Mouse (Mus musculus) lung, adult 2 months (tissue): ENCODE data around the gene Arntl2. TPM values are rescaled to one million over a fixed set of nuclear protein-coding genes. Genes with fewer than 3 reads are reported as not detected.

Experiments used
- DNase-seq: peaks from one replicate; pipeline ENCODE4 v3.0.0; 2022
- H3K4me1 ChIP-seq: fragments of 200-500 bp; 2 replicates; pipeline ENCODE4 v1.6.1; 2011; ENCODE audit warnings: low read length; ENCODE audit not compliant: control insufficient read depth, insufficient read depth
- H3K4me3 ChIP-seq: fragments of 200-500 bp; replicated peaks from 2 replicates; pipeline ENCODE3; 2011; ENCODE audit warnings: low read depth, mild to moderate bottlenecking, control low read depth, low read length; ENCODE audit errors: extremely low read depth
- CTCF ChIP-seq: fragments of 200-500 bp; IDR thresholded peaks from 2 replicates; pipeline ENCODE4 v1.5.1; 2011; ENCODE audit warnings: mild to moderate bottlenecking, low read length, control low read depth; ENCODE audit not compliant: insufficient read depth
- POLR2A ChIP-seq: fragments of 200-500 bp; IDR thresholded peaks from 2 replicates; pipeline ENCODE4 v1.6.1; 2011; ENCODE audit warnings: low read depth, mild to moderate bottlenecking, control low read depth, low read length, borderline replicate concordance; ENCODE audit errors: extremely low read depth
- WGBS: fragments of 180-500 bp; shearing (Covaris S2); methylation state at CpG from one replicate; pipeline ENCODE4 v1.1.7; 2018; 5-methylcytosine and 5-hydroxymethylcytosine counted together
- polyA plus RNA-seq: library from polyadenylated mRNA; depleted of rRNA; stranded (reverse); fragments of >200 nt; gene quantifications from 2 replicates; pipeline ENCODE4 v1.2.3, GENCODE M21; 2012

Gene Arntl2
- polyA plus RNA-seq, 1 experiment: 3.1 TPM

GRCm38 (mm10) chr6:146821958-146822357, 26.1 kb downstream of the Arntl2 start:
- H3K4me1 ChIP-seq: no peaks in the 10 kb centered on the region
- 67% methylated on average over 13 of the region's 13 CpGs for WGBS
- peak; percentile 17 for DNase-seq
- H3K4me3 ChIP-seq: no peak overlapping the region
- TF ChIP-seq CTCF: no peak

GRCm38 (mm10) chr6:146824727-146825486, 29.1 kb downstream of the Arntl2 start:
- WGBS: 36% methylated on average over 16 of the region's 16 CpGs
- Histone ChIP-seq H3K4me3 (no peak overlapping the region), H3K4me1 (no peaks in the 10 kb centered on the region)
- TF ChIP-seq POLR2A: no peak
- peak; percentile 89 for TF ChIP-seq CTCF
- peak; percentile 52 for DNase-seq

GRCm38 (mm10) chr6:146825487-146825773, 29.6 kb downstream of the Arntl2 start:
- no peak overlapping the region for H3K4me3 ChIP-seq
- 63% methylated on average over 1 of the region's 1 CpGs for WGBS
- H3K4me1 ChIP-seq: no peaks in the 10 kb centered on the region
- DNase-seq: no peak
- no peak for TF ChIP-seq CTCF
- TF ChIP-seq POLR2A: no peak

- TF ChIP-seq POLR2A: no peak
- no peak for TF ChIP-seq CTCF
- no peak for DNase-seq
- Histone ChIP-seq H3K4me3 (no peak overlapping the region), H3K4me1 (no peaks in the 10 kb centered on the region)
- WGBS: 88% methylated on average over 12 of the region's 12 CpGs
Observed at GRCm38 (mm10) chr6:146831320-146831719, 35.5 kb downstream of the Arntl2 start.

GRCm38 (mm10) chr6:146833485-146834314, 37.8 kb downstream of the Arntl2 start:
- Histone ChIP-seq H3K4me3 (no peak overlapping the region), H3K4me1 (no peaks in the 10 kb centered on the region)
- TF ChIP-seq POLR2A: no peak
- peak; percentile 80 for TF ChIP-seq CTCF
- DNase-seq: no peak
- WGBS: 67% methylated on average over 6 of the region's 6 CpGs

GRCm38 (mm10) chr6:146834342-146834741, 38.5 kb downstream of the Arntl2 start:
- no peaks in the 10 kb centered on the region for H3K4me1 ChIP-seq
- no peak for DNase-seq
- H3K4me3 ChIP-seq: no peak overlapping the region
- WGBS: 60% methylated on average over 3 of the region's 3 CpGs
- TF ChIP-seq CTCF (no peak), POLR2A (no peak)

- WGBS: 21% methylated on average over 4 of the region's 4 CpGs
- no peak for TF ChIP-seq POLR2A
- no peak for TF ChIP-seq CTCF
Observed at GRCm38 (mm10) chr6:146835784-146836183, 39.9 kb downstream of the Arntl2 start.

GRCm38 (mm10) chr6:146837316-146837715, 41.5 kb downstream of the Arntl2 start:
- TF ChIP-seq CTCF (no peak), POLR2A (no peak)
- DNase-seq: no peak
- 70% methylated on average over 7 of the region's 7 CpGs for WGBS
- Histone ChIP-seq H3K4me3 (no peak overlapping the region), H3K4me1 (no peaks in the 10 kb centered on the region)

More at GRCm38 (mm10) chr6:146835784-146836183, 39.9 kb downstream of the Arntl2 start:
- Histone ChIP-seq H3K4me1 (no peaks in the 10 kb centered on the region), H3K4me3 (no peak overlapping the region)
- peak; percentile 14 for DNase-seq

GRCm38 (mm10) chr6:146838366-146838765, 42.5 kb downstream of the Arntl2 start:
- WGBS: 93% methylated on average over 5 of the region's 5 CpGs
- Histone ChIP-seq H3K4me3 (no peak overlapping the region), H3K4me1 (no peaks in the 10 kb centered on the region)
- no peak for DNase-seq
- TF ChIP-seq CTCF: no peak
- no peak for TF ChIP-seq POLR2A

- Histone ChIP-seq H3K4me1 (no peaks in the 10 kb centered on the region), H3K4me3 (no peak overlapping the region)
- DNase-seq: no peak
- 86% methylated on average over 4 of the region's 4 CpGs for WGBS
- no peak for TF ChIP-seq CTCF
- no peak for TF ChIP-seq POLR2A
Observed at GRCm38 (mm10) chr6:146838863-146839262, 43.0 kb downstream of the Arntl2 start.

- Histone ChIP-seq H3K4me3 (no peak overlapping the region), H3K4me1 (no peaks in the 10 kb centered on the region)
- no peak for DNase-seq
- 88% methylated on average over 6 of the region's 6 CpGs for WGBS
- TF ChIP-seq POLR2A: no peak
- no peak for TF ChIP-seq CTCF
Observed at GRCm38 (mm10) chr6:146844867-146845266, 49.0 kb downstream of the Arntl2 start.
